Mouse (Mus musculus) hindbrain, embryonic 15.5 days (tissue): Measurements from ENCODE around the gene Abca17. TPM values are rescaled to one million over a fixed set of nuclear protein-coding genes. Genes with fewer than 3 reads are reported as not detected.

ENCODE experiments used
- ATAC-seq: fragments of 200-750 bp; cut with Nextera tagmentation; 2 replicates; pipeline ENCODE4 v1.8.0; 2017; ENCODE audit warnings: low read depth, moderate number of reproducible peaks, moderate TSS enrichment; ENCODE audit not compliant: low FRiP score
- H3K27ac ChIP-seq: fragments of 300-500 bp; sonication (generic); replicated peaks from 2 replicates; pipeline ENCODE4 v1.5.1; 2015; ENCODE audit warnings: mild to moderate bottlenecking, inconsistent platforms
- H3K27me3 ChIP-seq: fragments of 300-500 bp; sonication (generic); 2 replicates; pipeline ENCODE4 v1.6.1; 2015; ENCODE audit warnings: control low read depth, inconsistent platforms
- H3K36me3 ChIP-seq: fragments of 300-500 bp; sonication (generic); 2 replicates; pipeline ENCODE4 v1.6.1; 2015; ENCODE audit warnings: control low read depth, inconsistent platforms
- H3K4me1 ChIP-seq: fragments of 300-500 bp; sonication (generic); replicated peaks from 2 replicates; pipeline ENCODE4 v1.6.1; 2015; ENCODE audit warnings: control low read depth, inconsistent platforms
- H3K4me2 ChIP-seq: fragments of 300-500 bp; sonication (generic); 2 replicates; pipeline ENCODE4 v1.6.1; 2015; ENCODE audit warnings: moderate library complexity, mild to moderate bottlenecking, inconsistent platforms
- H3K4me3 ChIP-seq: fragments of 300-500 bp; sonication (generic); 2 replicates; pipeline ENCODE4 v1.5.1; 2015; ENCODE audit warnings: mild to moderate bottlenecking, inconsistent platforms
- H3K9ac ChIP-seq: fragments of 300-500 bp; sonication (generic); 2 replicates; pipeline ENCODE4 v1.6.1; 2015; ENCODE audit warnings: inconsistent platforms
- H3K9me3 ChIP-seq: fragments of 300-500 bp; sonication (generic); 2 replicates; pipeline ENCODE4 v1.6.1; 2016; ENCODE audit warnings: control low read depth, inconsistent platforms
- WGBS: fragments of 180-500 bp; shearing (Covaris S2); methylation state at CpG from one replicate; pipeline ENCODE4 v1.1.7; 2015; 5-methylcytosine and 5-hydroxymethylcytosine counted together
- polyA plus RNA-seq: library from polyadenylated mRNA; unstranded; fragments of >200 nt; fragmentation: Nextera tagmentation; extraction: Ambion mirVana; gene quantifications from 2 replicates; pipeline ENCODE4 v1.2.1, GENCODE M21; 2015

The Abca17 gene
- polyA plus RNA-seq, 1 experiment from 2014 or later = 0.48 TPM

DNA sequence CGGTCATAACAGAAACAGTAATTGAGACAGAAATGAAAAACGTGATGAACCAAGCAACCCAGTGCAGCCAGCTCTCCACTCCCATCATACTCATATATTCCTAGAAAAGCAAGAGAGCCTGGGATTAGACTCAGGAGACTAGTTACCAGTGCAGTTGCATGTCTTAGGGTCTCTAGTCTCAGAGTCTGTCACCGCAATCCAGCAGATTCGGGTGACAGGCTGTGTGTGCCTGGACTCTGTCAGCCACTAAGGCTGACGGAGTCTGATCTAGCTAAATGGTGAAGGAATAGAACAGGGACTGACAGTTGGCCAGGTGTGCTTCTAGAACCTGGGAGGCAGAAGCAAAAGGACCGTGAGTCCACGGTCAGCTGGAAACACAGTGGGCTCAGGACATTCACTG, 23.2 kb downstream of the Abca17 start:
- Histone ChIP-seq H3K9me3 (no peaks in the 10 kb centered on the region), H3K4me1 (no peaks in the 10 kb centered on the region), H3K9ac (no peak overlapping the region), H3K4me3 (no peak overlapping the region), H3K27ac (no peak overlapping the region), H3K4me2 (no peak overlapping the region), H3K27me3 (no peaks in the 10 kb centered on the region), H3K36me3 (no peaks in the 10 kb centered on the region)
- 83% methylated on average over 7 of the region's 7 CpGs for WGBS
- ATAC-seq = no peak

GRCm38 (mm10) chr17:24325051-24325450, 25.8 kb downstream of the Abca17 start:
- Histone ChIP-seq H3K4me2 (no peak overlapping the region), H3K4me3 (no peak overlapping the region), H3K27ac (no peak overlapping the region), H3K27me3 (no peaks in the 10 kb centered on the region), H3K9ac (no peak overlapping the region), H3K36me3 (no peaks in the 10 kb centered on the region), H3K9me3 (no peaks in the 10 kb centered on the region), H3K4me1 (no peaks in the 10 kb centered on the region)
- ATAC-seq = no peak
- WGBS = 92% methylated on average over 10 of the region's 10 CpGs

DNA sequence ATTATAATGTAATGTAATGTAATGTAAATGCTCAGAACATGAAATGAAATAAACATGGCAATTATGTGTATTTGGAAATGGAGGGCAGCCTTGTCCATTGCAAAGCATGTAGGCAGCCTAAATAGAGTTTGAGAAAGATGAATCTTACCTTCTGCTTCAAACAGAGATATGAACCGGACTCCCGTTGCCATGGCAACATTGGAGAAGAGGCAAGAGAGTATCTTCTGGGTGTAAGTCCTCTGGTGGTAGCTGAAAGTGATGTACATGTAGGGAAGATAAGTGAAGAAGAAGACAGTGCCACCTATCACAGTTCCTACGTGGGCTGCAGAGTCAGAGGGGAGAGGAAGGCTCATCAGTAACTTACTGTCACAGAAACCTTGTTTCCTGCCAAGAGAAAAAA, 30.0 kb downstream of the Abca17 start:
- H3K27me3 ChIP-seq = no peaks in the 10 kb centered on the region
- no peak overlapping the region for H3K27ac ChIP-seq
- no peak overlapping the region for H3K4me3 ChIP-seq
- no peak overlapping the region for H3K9ac ChIP-seq
- no peak for ATAC-seq
- no peak overlapping the region for H3K4me2 ChIP-seq
- H3K9me3 ChIP-seq = no peaks in the 10 kb centered on the region
- H3K4me1 ChIP-seq = no peaks in the 10 kb centered on the region
- WGBS = 84% methylated on average over 3 of the region's 3 CpGs
- H3K36me3 ChIP-seq = no peaks in the 10 kb centered on the region

DNA sequence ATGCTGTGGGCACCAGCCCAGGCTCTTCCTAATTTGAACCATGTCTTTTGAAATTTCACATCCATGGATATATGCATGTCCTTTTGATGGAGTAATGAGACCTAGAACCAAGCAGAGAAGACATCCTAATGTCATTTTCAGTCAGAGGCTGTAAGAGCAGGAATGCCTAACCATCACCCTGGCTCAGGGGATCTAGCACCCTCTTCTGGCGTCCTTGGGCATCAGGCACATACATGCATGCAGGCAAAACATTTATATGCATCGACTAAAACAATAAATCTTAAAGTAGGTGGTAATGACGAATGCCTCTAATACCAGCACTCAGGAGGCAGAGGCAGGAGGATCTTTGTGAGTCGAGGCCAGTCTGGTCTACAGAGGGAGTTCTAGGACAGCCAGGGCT, 43.4 kb downstream of the Abca17 start:
- no peaks in the 10 kb centered on the region for H3K27me3 ChIP-seq
- H3K36me3 ChIP-seq = no peaks in the 10 kb centered on the region
- 45% methylated on average over 4 of the region's 4 CpGs for WGBS
- H3K4me3 ChIP-seq = no peak overlapping the region
- H3K27ac ChIP-seq = no peak overlapping the region
- H3K4me1 ChIP-seq = no peaks in the 10 kb centered on the region
- H3K4me2 ChIP-seq = no peak overlapping the region
- H3K9me3 ChIP-seq = no peaks in the 10 kb centered on the region
- no peak for ATAC-seq
- H3K9ac ChIP-seq = no peak overlapping the region

DNA sequence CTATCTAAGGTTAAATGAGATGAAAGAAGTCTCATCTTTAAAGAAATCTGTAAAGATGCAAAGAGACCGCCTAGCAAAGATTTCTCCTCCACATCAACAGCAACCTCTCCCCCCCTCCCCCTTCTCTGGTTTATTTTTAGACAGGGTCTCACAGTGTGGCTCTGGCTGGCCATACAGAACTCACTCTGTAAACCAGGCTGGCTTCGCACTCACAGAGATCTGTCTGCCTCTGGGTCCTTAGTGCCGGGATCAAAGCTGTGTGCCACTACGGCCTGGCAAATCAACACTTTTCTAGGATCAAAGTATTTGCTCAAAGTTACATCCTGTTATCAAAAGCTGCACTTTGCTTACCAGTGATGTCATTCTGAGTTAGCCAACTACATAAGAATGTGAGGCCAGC, 50.2 kb downstream of the Abca17 start:
- Histone ChIP-seq H3K4me1 (no peaks in the 10 kb centered on the region), H3K9ac (no peak overlapping the region), H3K27me3 (no peaks in the 10 kb centered on the region), H3K9me3 (no peaks in the 10 kb centered on the region), H3K27ac (no peak overlapping the region), H3K4me3 (no peak overlapping the region), H3K36me3 (no peaks in the 10 kb centered on the region), H3K4me2 (no peak overlapping the region)
- no peak for ATAC-seq
- 81% methylated on average over 4 of the region's 4 CpGs for WGBS

DNA sequence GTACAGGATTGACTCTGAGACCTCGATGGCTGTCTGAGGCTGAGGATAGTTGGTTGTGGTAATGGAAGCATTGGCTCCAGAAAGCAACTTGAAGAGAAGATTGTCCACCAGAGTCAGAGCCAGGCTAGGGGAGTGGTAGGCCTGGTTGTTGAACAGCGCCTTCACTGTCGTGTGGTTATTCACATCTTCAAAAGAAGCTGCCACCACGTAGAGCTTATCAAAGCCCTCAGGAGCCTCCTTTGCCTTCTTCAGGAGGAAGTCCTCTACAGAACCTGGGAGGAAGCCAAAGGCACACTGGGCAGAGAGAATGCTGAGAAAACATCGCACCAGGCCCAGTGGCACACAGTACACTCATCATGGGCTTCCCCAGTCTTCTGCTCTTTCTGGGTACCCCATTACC, 61.5 kb downstream of the Abca17 start:
- H3K27ac ChIP-seq = no peak overlapping the region
- H3K4me1 ChIP-seq = no peaks in the 10 kb centered on the region
- no peak overlapping the region for H3K9ac ChIP-seq
- 83% methylated on average over 5 of the region's 5 CpGs for WGBS
- H3K4me3 ChIP-seq = no peak overlapping the region
- no peak for ATAC-seq
- H3K27me3 ChIP-seq = no peaks in the 10 kb centered on the region
- H3K36me3 ChIP-seq = no peaks in the 10 kb centered on the region
- H3K4me2 ChIP-seq = no peak overlapping the region
- H3K9me3 ChIP-seq = no peaks in the 10 kb centered on the region

GRCm38 (mm10) chr17:24288477-24288876, 62.4 kb downstream of the Abca17 start:
- Histone ChIP-seq H3K9ac (no peak overlapping the region), H3K4me2 (no peak overlapping the region), H3K36me3 (no peaks in the 10 kb centered on the region), H3K4me3 (no peak overlapping the region), H3K9me3 (no peaks in the 10 kb centered on the region), H3K27ac (no peak overlapping the region), H3K4me1 (no peaks in the 10 kb centered on the region), H3K27me3 (no peaks in the 10 kb centered on the region)
- WGBS = 86% methylated on average over 9 of the region's 9 CpGs
- no peak for ATAC-seq

DNA sequence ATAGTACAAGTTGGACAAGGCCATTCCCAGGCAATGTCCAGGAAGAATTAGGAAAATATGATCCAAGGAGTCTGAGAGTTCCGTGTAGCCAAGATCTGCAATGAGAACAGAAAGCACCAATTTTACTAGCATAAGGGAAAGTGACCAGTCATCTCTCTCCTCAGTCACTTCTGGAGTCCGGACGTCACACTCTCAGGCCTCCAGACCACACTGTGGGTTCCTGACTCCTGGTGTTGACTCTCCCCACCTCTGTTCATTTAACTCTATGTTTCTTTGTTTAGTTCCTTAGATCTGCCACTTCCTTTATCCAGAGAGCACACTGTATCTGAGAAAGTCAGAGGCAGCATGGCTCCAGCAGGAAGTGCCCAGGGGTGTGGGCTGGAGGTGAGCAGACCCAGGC, 65.2 kb downstream of the Abca17 start:
- Histone ChIP-seq H3K27ac (no peak overlapping the region), H3K4me3 (no peak overlapping the region), H3K9ac (no peak overlapping the region), H3K27me3 (no peaks in the 10 kb centered on the region), H3K4me1 (no peaks in the 10 kb centered on the region), H3K9me3 (no peaks in the 10 kb centered on the region), H3K36me3 (no peaks in the 10 kb centered on the region), H3K4me2 (no peak overlapping the region)
- no peak for ATAC-seq
- WGBS = 81% methylated on average over 3 of the region's 3 CpGs

DNA sequence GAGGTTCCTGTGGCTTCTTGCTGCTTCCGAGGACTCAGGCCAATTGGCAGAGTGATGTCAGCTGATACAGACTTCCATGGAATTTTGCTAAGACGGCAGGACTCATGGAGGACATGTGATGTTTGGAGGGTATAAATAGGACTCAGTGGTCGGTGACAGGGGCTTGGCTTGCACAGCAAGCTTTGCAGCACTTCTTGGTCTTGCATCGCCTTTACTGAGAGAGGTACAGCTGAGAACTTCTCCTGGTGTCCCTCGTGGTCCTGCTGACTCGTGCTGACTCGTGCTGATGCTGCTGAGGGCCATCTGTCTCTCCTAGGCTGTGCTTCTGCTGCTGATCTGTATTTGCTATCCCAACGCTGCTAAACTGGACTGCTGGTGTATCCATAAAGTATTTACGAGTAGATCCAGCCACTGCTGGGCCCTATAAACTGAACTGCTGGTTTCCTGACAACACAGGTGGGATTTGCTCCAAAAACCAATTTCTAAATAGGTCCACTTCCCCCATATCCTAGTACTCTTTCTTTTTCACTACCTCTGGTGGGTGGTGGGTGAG, 67.5 kb downstream of the Abca17 start:
- H3K9me3 ChIP-seq = no peaks in the 10 kb centered on the region
- no peaks in the 10 kb centered on the region for H3K4me1 ChIP-seq
- ATAC-seq = no peak
- 73% methylated on average over 9 of the region's 9 CpGs for WGBS
- no peak overlapping the region for H3K9ac ChIP-seq
- no peaks in the 10 kb centered on the region for H3K36me3 ChIP-seq
- no peaks in the 10 kb centered on the region for H3K27me3 ChIP-seq
- H3K4me3 ChIP-seq = no peak overlapping the region
- H3K27ac ChIP-seq = no peak overlapping the region
- H3K4me2 ChIP-seq = no peak overlapping the region

DNA sequence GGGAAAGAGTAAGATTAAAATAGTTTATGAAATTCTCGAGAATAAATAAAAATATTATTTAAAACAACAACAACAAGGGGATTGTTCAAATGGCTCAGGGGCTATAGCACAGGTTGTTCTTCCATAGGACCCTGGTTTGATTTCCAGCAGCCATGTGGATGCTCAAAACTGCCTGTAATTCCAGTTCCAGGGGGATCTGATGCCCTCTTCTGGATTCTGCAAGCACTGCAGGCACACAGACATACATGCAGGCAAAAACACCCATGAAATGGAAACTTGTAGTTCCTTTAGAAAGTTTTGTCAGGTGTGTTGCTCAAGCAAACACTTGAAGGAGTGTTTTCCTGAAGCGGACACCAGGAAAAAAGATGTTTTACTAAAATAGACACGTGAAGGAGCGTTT, 68.2 kb downstream of the Abca17 start:
- Histone ChIP-seq H3K27ac (no peak overlapping the region), H3K36me3 (no peaks in the 10 kb centered on the region), H3K9me3 (no peaks in the 10 kb centered on the region), H3K27me3 (no peaks in the 10 kb centered on the region), H3K9ac (no peak overlapping the region), H3K4me1 (no peaks in the 10 kb centered on the region), H3K4me2 (no peak overlapping the region), H3K4me3 (no peak overlapping the region)
- WGBS = 74% methylated on average over 4 of the region's 4 CpGs
- no peak for ATAC-seq

DNA sequence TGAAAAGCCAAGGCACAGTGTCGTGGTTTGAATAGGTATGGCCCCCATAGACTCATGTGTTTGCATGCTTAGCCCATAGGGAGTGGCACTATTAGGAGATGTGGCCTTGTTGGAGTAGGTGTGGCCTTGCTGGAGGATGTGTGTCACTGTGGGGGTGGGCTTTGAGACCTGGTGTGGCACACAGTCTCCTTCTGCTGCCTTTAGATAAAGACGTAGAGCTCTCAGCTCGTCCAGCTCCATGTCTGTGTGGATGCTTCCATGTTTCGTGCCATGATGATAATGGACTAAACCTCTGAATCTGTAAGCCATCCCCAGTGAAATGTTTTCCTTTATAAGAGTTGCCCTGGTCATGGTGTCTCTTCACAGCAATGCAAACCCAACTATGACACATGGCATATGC, 71.0 kb downstream of the Abca17 start:
- H3K4me1 ChIP-seq = no peaks in the 10 kb centered on the region
- H3K36me3 ChIP-seq = no peaks in the 10 kb centered on the region
- H3K27ac ChIP-seq = no peak overlapping the region
- H3K27me3 ChIP-seq = no peaks in the 10 kb centered on the region
- H3K9me3 ChIP-seq = no peaks in the 10 kb centered on the region
- no peak for ATAC-seq
- WGBS = 81% methylated on average over 4 of the region's 4 CpGs
- no peak overlapping the region for H3K9ac ChIP-seq
- no peak overlapping the region for H3K4me2 ChIP-seq
- H3K4me3 ChIP-seq = no peak overlapping the region

DNA sequence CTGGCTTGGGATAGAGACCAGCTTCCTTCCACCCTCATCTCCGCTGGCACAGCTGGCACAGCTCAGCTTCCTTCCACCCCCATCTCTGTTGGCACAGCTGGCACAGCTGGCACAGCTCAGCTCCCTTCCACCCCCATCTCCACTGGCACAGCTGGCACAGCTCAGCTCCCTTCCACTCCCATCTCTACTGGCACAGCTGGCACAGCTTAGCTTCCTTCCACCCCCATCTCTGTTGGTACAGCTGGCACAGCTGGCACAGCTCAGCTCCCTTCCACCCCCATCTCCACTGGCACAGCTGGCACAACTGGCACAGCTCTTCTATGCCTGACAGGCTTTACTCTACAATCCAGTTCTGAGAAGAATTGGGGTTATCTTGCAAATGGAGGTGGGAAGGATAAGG, 83.7 kb downstream of the Abca17 start:
- Histone ChIP-seq H3K27ac (no peak overlapping the region), H3K27me3 (no peaks in the 10 kb centered on the region), H3K9me3 (no peaks in the 10 kb centered on the region), H3K9ac (no peak overlapping the region), H3K36me3 (no peaks in the 10 kb centered on the region), H3K4me3 (no peak overlapping the region), H3K4me1 (no peaks in the 10 kb centered on the region), H3K4me2 (no peak overlapping the region)
- 85% methylated on average over 1 of the region's 1 CpGs for WGBS
- ATAC-seq = no peak

- Histone ChIP-seq H3K36me3 (no peaks in the 10 kb centered on the region), H3K27me3 (no peaks in the 10 kb centered on the region), H3K9me3 (no peaks in the 10 kb centered on the region), H3K4me1 (no peaks in the 10 kb centered on the region), H3K4me3 (no peak overlapping the region), H3K4me2 (no peak overlapping the region), H3K9ac (no peak overlapping the region), H3K27ac (no peak overlapping the region)
- ATAC-seq = no peak
- WGBS = 89% methylated on average over 2 of the region's 2 CpGs
Observed at GRCm38 (mm10) chr17:24264766-24265165, 86.1 kb downstream of the Abca17 start.
